8 mouse cellular contexts compared by ENCODE assay signal in the genomic region with DNA sequence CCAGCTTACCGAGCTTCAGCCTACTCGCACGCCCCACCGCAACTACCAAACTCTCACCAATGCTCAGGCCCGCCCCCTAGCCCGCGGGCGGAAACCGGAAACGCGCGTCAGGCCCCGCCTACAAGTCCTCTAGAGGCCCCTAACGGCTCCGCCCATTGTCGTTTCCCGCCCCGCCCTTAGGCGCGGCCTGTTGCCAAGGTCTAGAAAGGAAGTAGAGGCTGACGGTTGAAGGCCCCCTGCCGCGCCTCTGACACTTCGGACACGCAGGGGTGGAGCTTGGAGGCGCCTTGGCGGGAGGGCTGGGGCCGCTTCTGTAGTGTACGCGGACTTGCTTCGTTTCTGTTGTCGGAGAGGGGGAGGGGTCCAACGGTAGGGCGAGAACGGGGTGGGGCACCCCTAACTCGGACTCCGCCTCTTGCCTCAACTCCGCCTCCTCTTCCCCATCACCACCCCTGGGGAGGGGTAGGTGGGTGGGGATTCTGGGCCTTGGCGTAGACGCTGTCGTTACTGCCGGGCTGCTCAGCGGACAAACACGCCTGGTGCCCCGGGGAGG. TPM values are rescaled to one million over a fixed set of nuclear protein-coding genes. Genes with fewer than 3 reads are reported as not detected.
DNase-seq lines count a peak whose midpoint lies in the region; ATAC-seq and TF ChIP-seq lines count a peak whose summit lies in the region.

A gene (minus strand): TSS at position 67 of the 553 bp plus-strand sequence.
A gene (plus strand): TSS at position 489 of the 553 bp plus-strand sequence.

- peak within 1 kb of the TSS; percentile 51 for H3K9ac ChIP-seq in hindbrain, postnatal 0 days (replicated peaks; ENCODE audit: low read length)

- peak; percentile 88 for DNase-seq in WW6 (ENCODE audit: low read depth, low spot score)
- peak; percentile 65 to 85 for DNase-seq in cerebellum, postnatal 4 days (ENCODE audit: low spot score in 2 of 2)
- peak; percentile 95 for DNase-seq in gastrocnemius, adult 2 months
- peak; percentile 92 for DNase-seq in hindbrain, postnatal 0 days (ENCODE audit: low spot score)
- peak; percentile 81 to 86 for DNase-seq in left cerebral cortex, adult 2 months (ENCODE audit: extremely low spot score in 1 of 2, low spot score in 2 of 2)
- peak; percentile 78 to 89 for DNase-seq in right cerebral cortex, adult 2 months (ENCODE audit: low spot score in 2 of 2)
- peak; percentile 94 for DNase-seq in urinary bladder, postnatal 14 days (ENCODE audit: low spot score)

- peak within 1 kb of the TSS; percentile 97 for H3K27ac ChIP-seq in gastrocnemius, adult 2 months
- H3K27ac ChIP-seq in hindbrain, postnatal 0 days = peak within 1 kb of the TSS; percentile 74
- peak within 1 kb of the TSS; percentile 86 for H3K27ac ChIP-seq in left cerebral cortex, adult 2 months

- WGBS in hindbrain, postnatal 0 days = 35% methylated on average over 40 of the region's 45 CpGs

- ATAC-seq in hindbrain, postnatal 0 days = peak; percentile 95
- peak; percentile 82 for ATAC-seq in megakaryocyte, adult 5-6 weeks (ENCODE audit: poor library complexity, severe bottlenecking)

- peak within 1 kb of the TSS; percentile 76 for H3K4me3 ChIP-seq in gastrocnemius, adult 2 months
- H3K4me3 ChIP-seq in hindbrain, postnatal 0 days (ENCODE audit: low read length) = peak within 1 kb of the TSS; percentile 48
- peak within 1 kb of the TSS; percentile 57 for H3K4me3 ChIP-seq in left cerebral cortex, adult 2 months

- H3K27me3 ChIP-seq in hindbrain, postnatal 0 days (ENCODE audit: insufficient read depth, low read length) = no peaks in the 10 kb centered on the region

- H3K36me3 ChIP-seq in hindbrain, postnatal 0 days (ENCODE audit: insufficient read depth, low read length) = no peaks in the 10 kb centered on the region

- peak within 1 kb of the TSS; percentile 60 for H3K4me2 ChIP-seq in hindbrain, postnatal 0 days (ENCODE audit: low read depth, low read length)

- no peaks in the 10 kb centered on the region for H3K4me1 ChIP-seq in hindbrain, postnatal 0 days (ENCODE audit: insufficient read depth, low read length)

- intact Hi-C loops in gastrocnemius, adult 2 months (cut with DNase I) = loop anchor here (5.0 kb wide), 2 partner anchors 51 to 71 kb away; a partner anchor contains a TSS
- intact Hi-C loops in left cerebral cortex, adult 2 months (cut with DNase I) = loop anchor here (5.0 to 10.0 kb wide), 2 partner anchors 66 to 219 kb away; a partner anchor contains a TSS

- no peak for TF ChIP-seq CTCF in gastrocnemius, adult 2 months (IDR thresholded peaks at IDR 0.05)
- TF ChIP-seq CTCF in hindbrain, postnatal 0 days (IDR thresholded peaks at IDR 0.05; ENCODE audit: low read depth) = no peak
- TF ChIP-seq CTCF in left cerebral cortex, adult 2 months (IDR thresholded peaks at IDR 0.05) = no peak

- no peaks in the 10 kb centered on the region for H3K9me3 ChIP-seq in hindbrain, postnatal 0 days (ENCODE audit: low read length)

RNA-seq across cellular contexts. Expression of the first gene that starts in this region (rescaled TPM):
- total RNA-seq in gastrocnemius, adult 2 months (2021) = 10 to 100 TPM; 48.5 to 55.8 TPM
- 50.1 and 50.6 TPM in 2 replicates for total RNA-seq in hindbrain, postnatal 0 days (2014; rRNA removed)
- polyA plus RNA-seq in hindbrain, postnatal 0 days (2015; fragmentation: Nextera tagmentation; extraction: Ambion mirVana) = 150 and 157 TPM in 2 replicates
- 10 to 100 TPM; 74.8 to 90.1 TPM for total RNA-seq in left cerebral cortex, adult 2 months (2021)
- 211 and 214 TPM in 2 replicates for total RNA-seq in megakaryocyte, adult 5-6 weeks (2015)
- 157 and 173 TPM in 2 replicates for total RNA-seq in megakaryocyte, adult 5-6 weeks (2017)

RNA-seq across cellular contexts. Expression of the second gene that starts in this region (rescaled TPM):
- 10 to 100 TPM; 20.1 to 24.2 TPM for total RNA-seq in gastrocnemius, adult 2 months (2021)
- total RNA-seq in hindbrain, postnatal 0 days (2014; rRNA removed) = 16.6 and 18.0 TPM in 2 replicates
- polyA plus RNA-seq in hindbrain, postnatal 0 days (2015; fragmentation: Nextera tagmentation; extraction: Ambion mirVana) = 8.4 and 8.5 TPM in 2 replicates
- 10 to 100 TPM; 11.3 to 12.3 TPM for total RNA-seq in left cerebral cortex, adult 2 months (2021)
- total RNA-seq in megakaryocyte, adult 5-6 weeks (2015) = 80.0 and 82.4 TPM in 2 replicates
- total RNA-seq in megakaryocyte, adult 5-6 weeks (2017) = 32.7 and 35.7 TPM in 2 replicates

Comparison
In these comparisons a context has a peak if more than half of its experiments do, and no peak if none do; other contexts are left out.
1. Peak in every context shown above with its lines: DNase-seq, ATAC-seq, H3K4me3 ChIP-seq and H3K27ac ChIP-seq.